Mouse (Mus musculus) midbrain, embryonic 14.5 days (tissue): ENCODE data around the gene Neurl1b. TPM values are rescaled to one million over a fixed set of nuclear protein-coding genes. Genes with fewer than 3 reads are reported as not detected.
A peak's percentile ranks its signal among the peaks of the same experiment; 100 is the strongest.

Experiments
- ATAC-seq: fragments of 200-750 bp; cut with Nextera tagmentation; 2 replicates; pipeline ENCODE4 v1.8.0; 2017; ENCODE audit warnings: moderate number of reproducible peaks, moderate library complexity; ENCODE audit not compliant: low FRiP score, low TSS enrichment
- DNase-seq: peaks from one replicate; pipeline ENCODE4 v3.0.0-alpha.2; 2015
- H3K27ac ChIP-seq: fragments of 300-500 bp; sonication (generic); replicated peaks from 2 replicates; pipeline ENCODE4 v1.5.1; 2014; ENCODE audit warnings: mild to moderate bottlenecking, low read depth, low read length, moderate library complexity
- H3K27me3 ChIP-seq: fragments of 300-500 bp; sonication (generic); 2 replicates; pipeline ENCODE4 v1.6.1; 2014; ENCODE audit warnings: low read length, control low read depth, mixed read lengths; ENCODE audit not compliant: control insufficient read depth, insufficient read depth
- H3K36me3 ChIP-seq: fragments of 300-500 bp; sonication (generic); 2 replicates; pipeline ENCODE4 v1.6.1; 2014; ENCODE audit warnings: low read length, control low read depth; ENCODE audit not compliant: control insufficient read depth, insufficient read depth
- H3K4me1 ChIP-seq: fragments of 300-500 bp; sonication (generic); 2 replicates; pipeline ENCODE4 v1.6.1; 2014; ENCODE audit warnings: mild to moderate bottlenecking, antibody characterized with exemption, low read length, control low read depth; ENCODE audit not compliant: control insufficient read depth, insufficient read depth
- H3K4me2 ChIP-seq: fragments of 300-500 bp; sonication (generic); 2 replicates; pipeline ENCODE4 v1.6.1; 2014; ENCODE audit warnings: mild to moderate bottlenecking, low read length, moderate library complexity
- H3K4me3 ChIP-seq: fragments of 300-500 bp; sonication (generic); replicated peaks from 2 replicates; pipeline ENCODE4 v1.5.1; 2014; ENCODE audit warnings: low read depth, low read length
- H3K9ac ChIP-seq: fragments of 300-500 bp; sonication (generic); replicated peaks from 2 replicates; pipeline ENCODE4 v1.6.1; 2014; ENCODE audit warnings: mild to moderate bottlenecking, low read length, moderate library complexity
- H3K9me3 ChIP-seq: fragments of 300-500 bp; sonication (generic); 2 replicates; pipeline ENCODE4 v1.6.1; 2016; ENCODE audit warnings: low read length, control low read depth, mixed read lengths; ENCODE audit not compliant: control insufficient read depth
- WGBS: fragments of 180-500 bp; shearing (Covaris S2); extraction: QIAGEN DNeasy Blood & Tissue Kit; methylation state at CpG from one replicate; pipeline ENCODE4 v1.1.7; 2014; 5-methylcytosine and 5-hydroxymethylcytosine counted together
- polyA plus RNA-seq: library from polyadenylated mRNA; unstranded; fragments of >200 nt; fragmentation: Nextera tagmentation; extraction: Ambion mirVana; gene quantifications from 2 replicates; pipeline ENCODE4 v1.2.1, GENCODE M21; 2014

Neurl1b gene
- polyA plus RNA-seq, 1 experiment from 2014 or later, result 1.6 TPM

DNA sequence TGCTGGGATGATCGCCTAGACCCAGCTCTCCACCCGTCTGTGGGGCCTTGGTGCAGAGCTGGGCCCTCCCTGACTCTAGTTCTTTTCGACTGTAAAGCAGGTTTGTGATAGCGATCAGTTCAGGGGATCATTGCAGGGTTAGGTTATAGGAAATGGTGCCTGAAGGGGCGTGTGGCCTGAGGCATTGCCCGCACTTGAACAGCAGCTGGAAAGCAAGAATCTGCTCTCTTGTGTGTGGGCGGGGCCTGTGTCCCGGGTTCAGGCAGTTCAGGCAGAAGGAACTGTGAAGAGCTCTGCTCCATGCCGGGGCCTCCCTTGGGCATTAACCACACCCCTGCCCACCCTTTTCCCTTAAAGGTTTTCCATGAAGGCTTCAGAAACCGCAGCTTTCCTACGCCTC lies 18.7 kb downstream of the Neurl1b start:
- 65% methylated on average over 11 of the region's 11 CpGs for WGBS
- Histone ChIP-seq H3K27me3 (peaks cover 11% of the 10 kb centered on the region; the same call in 1 of the 2 replicates), H3K36me3 (no peaks in the 10 kb centered on the region), H3K4me1 (no peaks in the 10 kb centered on the region), H3K27ac (no peak overlapping the region), H3K4me2 (no peak overlapping the region), H3K4me3 (no peak overlapping the region), H3K9me3 (no peaks in the 10 kb centered on the region), H3K9ac (no peak overlapping the region)
- DNase-seq (no peak), ATAC-seq (no peak)

GRCm38 (mm10) chr17:26437089-26437815 lies 22.6 kb downstream of the Neurl1b start:
- no peak for DNase-seq
- Histone ChIP-seq H3K27ac (no peak overlapping the region), H3K27me3 (peaks cover 27% of the 10 kb centered on the region), H3K9ac (no peak overlapping the region), H3K36me3 (peaks cover 6% of the 10 kb centered on the region; the same call in 1 of the 2 replicates), H3K9me3 (no peaks in the 10 kb centered on the region), H3K4me1 (no peaks in the 10 kb centered on the region), H3K4me3 (no peak overlapping the region), H3K4me2 (no peak overlapping the region)
- 87% methylated on average over 14 of the region's 14 CpGs for WGBS
- ATAC-seq, result no peak

DNA sequence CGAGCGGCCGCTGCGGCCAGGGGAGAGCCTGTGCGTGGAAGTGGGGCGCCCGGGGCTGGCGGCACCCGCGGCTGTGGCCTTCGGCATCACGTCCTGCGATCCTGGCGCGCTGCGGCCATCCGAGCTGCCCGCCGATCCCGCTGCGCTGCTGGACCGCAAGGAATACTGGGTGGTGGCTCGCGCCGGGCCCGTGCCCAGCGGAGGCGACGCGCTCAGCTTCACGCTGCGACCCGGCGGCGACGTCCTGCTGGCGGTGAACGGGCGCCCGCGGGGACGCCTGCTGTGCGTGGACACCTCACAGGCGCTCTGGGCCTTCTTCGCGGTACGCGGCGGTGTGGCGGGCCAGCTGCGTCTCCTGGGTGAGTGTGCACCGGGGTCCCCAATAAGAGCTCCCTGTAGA lies 24.4 kb downstream of the Neurl1b start:
- Histone ChIP-seq H3K4me2 (peak overlapping the region; percentile 51), H3K4me1 (no peaks in the 10 kb centered on the region), H3K9me3 (no peaks in the 10 kb centered on the region), H3K27ac (no peak overlapping the region), H3K36me3 (peaks cover 6% of the 10 kb centered on the region; the same call in 1 of the 2 replicates), H3K9ac (peak overlapping the region; percentile 53; the same call in 1 of the 2 replicates), H3K4me3 (peak overlapping the region; percentile 28), H3K27me3 (peaks cover 27% of the 10 kb centered on the region)
- WGBS, result 7% methylated on average over 52 of the region's 52 CpGs
- no peak for ATAC-seq
- peak; percentile 45 for DNase-seq

- H3K4me3 ChIP-seq, result no peak overlapping the region
- H3K4me1 ChIP-seq, result no peaks in the 10 kb centered on the region
- peaks cover 27% of the 10 kb centered on the region for H3K27me3 ChIP-seq
- H3K4me2 ChIP-seq, result no peak overlapping the region
- no peak for ATAC-seq
- peaks cover 6% of the 10 kb centered on the region; the same call in 1 of the 2 replicates for H3K36me3 ChIP-seq
- H3K9ac ChIP-seq, result no peak overlapping the region
- DNase-seq, result no peak
- WGBS, result 91% methylated on average over 10 of the region's 10 CpGs
- no peaks in the 10 kb centered on the region for H3K9me3 ChIP-seq
- no peak overlapping the region for H3K27ac ChIP-seq
Observed at GRCm38 (mm10) chr17:26441024-26441423, 26.4 kb downstream of the Neurl1b start.

- H3K4me2 ChIP-seq, result no peak overlapping the region
- no peak for DNase-seq
- no peaks in the 10 kb centered on the region for H3K4me1 ChIP-seq
- 91% methylated on average over 6 of the region's 6 CpGs for WGBS
- H3K9ac ChIP-seq, result no peak overlapping the region
- no peak overlapping the region for H3K27ac ChIP-seq
- H3K4me3 ChIP-seq, result no peak overlapping the region
- no peak for ATAC-seq
- H3K27me3 ChIP-seq, result peaks cover 27% of the 10 kb centered on the region
- no peaks in the 10 kb centered on the region for H3K9me3 ChIP-seq
- peaks cover 6% of the 10 kb centered on the region; the same call in 1 of the 2 replicates for H3K36me3 ChIP-seq
Observed at GRCm38 (mm10) chr17:26442197-26442596, 27.6 kb downstream of the Neurl1b start.

DNA sequence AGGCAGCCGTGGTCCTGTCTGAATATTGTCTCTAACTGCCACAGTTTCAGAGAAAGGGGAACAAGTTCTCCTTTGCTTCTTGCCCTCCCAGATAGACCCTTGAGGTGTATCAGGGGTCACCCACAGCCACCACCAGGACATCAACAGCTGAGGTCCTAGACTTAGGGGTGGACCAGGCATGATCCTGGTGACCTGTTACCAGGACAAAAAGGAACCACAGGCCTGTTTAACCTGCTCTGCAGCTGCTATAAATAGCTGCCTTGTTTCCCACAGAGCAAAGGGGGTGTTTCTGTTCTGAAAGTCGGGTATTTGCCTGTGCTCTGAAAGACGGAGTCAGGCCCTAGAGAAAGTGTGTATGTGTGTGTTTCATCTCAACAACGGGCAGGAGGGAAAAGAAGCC lies 29.2 kb downstream of the Neurl1b start:
- Histone ChIP-seq H3K4me3 (no peak overlapping the region), H3K27ac (no peak overlapping the region), H3K9me3 (no peaks in the 10 kb centered on the region), H3K36me3 (peaks cover 6% of the 10 kb centered on the region; the same call in 1 of the 2 replicates), H3K4me1 (no peaks in the 10 kb centered on the region), H3K27me3 (peaks cover 11% of the 10 kb centered on the region), H3K4me2 (no peak overlapping the region), H3K9ac (no peak overlapping the region)
- DNase-seq (no peak), ATAC-seq (no peak)
- 74% methylated on average over 4 of the region's 4 CpGs for WGBS

DNA sequence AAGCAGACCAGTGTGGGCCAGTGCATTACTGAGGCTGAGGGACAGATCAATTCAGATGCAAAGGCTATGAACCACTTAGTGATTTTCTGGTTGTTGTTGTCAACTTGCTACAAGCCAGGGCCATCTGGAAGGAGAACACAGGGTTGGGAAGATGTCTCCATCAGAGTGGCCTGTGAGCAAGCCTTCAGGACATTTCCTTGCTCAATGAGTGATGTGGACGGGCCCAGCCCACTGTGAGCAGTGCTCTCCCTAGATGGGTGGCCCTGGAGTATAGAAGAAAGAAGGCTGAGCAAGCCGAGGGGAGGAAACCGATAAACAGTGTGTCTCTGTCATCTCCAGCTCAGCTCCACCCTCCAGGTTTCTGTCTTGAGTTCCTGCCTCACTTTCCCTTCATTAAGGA lies 34.8 kb downstream of the Neurl1b start:
- no peak overlapping the region for H3K4me3 ChIP-seq

GRCm38 (mm10) chr17:26451651-26452295 lies 37.1 kb downstream of the Neurl1b start:
- Histone ChIP-seq H3K9ac (no peak overlapping the region), H3K36me3 (no peaks in the 10 kb centered on the region), H3K9me3 (no peaks in the 10 kb centered on the region), H3K4me2 (no peak overlapping the region), H3K4me3 (no peak overlapping the region), H3K27me3 (no peaks in the 10 kb centered on the region), H3K27ac (no peak overlapping the region), H3K4me1 (no peaks in the 10 kb centered on the region)
- WGBS, result 37% methylated on average over 8 of the region's 8 CpGs
- DNase-seq (peak; percentile 44), ATAC-seq (no peak)

More for the DNA sequence above, 34.8 kb downstream of the Neurl1b start:
- Histone ChIP-seq H3K4me1 (no peaks in the 10 kb centered on the region), H3K9me3 (no peaks in the 10 kb centered on the region), H3K27ac (no peak overlapping the region), H3K4me2 (no peak overlapping the region), H3K9ac (no peak overlapping the region), H3K27me3 (no peaks in the 10 kb centered on the region), H3K36me3 (no peaks in the 10 kb centered on the region)
- ATAC-seq (no peak), DNase-seq (no peak)
- 76% methylated on average over 3 of the region's 3 CpGs for WGBS
